Mouse (Mus musculus): Measurements from ENCODE around the gene Wfdc21. TPM values are rescaled to one million over a fixed set of nuclear protein-coding genes. Genes with fewer than 3 reads are reported as not detected.

Gene Wfdc21
- total and polyA plus RNA-seq, 2 experiments from 2014 or later = not detected

DNA sequence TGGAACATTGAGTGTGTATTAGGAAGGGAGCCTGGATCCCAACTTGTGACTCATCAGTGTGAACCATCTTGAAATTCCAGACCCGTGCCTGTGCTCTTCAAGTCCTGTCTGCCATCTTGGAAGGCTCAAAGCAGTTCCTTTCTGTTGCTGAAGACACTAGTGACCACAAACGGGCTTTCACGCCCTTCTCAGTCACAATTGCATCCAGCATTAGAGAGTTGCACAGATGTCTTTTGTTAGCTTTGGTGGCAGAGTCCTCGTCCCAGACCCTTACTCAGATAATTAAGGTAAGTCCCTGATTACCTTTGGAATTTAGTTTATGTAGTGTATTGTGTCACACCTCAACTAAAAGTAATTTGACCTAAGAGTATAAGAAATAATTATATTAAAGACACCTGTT, 22.2 kb downstream of the Wfdc21 start:
- H3K27me3 ChIP-seq (ENCODE audit: insufficient read depth, low read length) = no peaks in the 10 kb centered on the region
- no peak overlapping the region for H3K4me3 ChIP-seq (ENCODE audit: low read depth, low read length)
- DNase-seq (ENCODE audit: low spot score) = no peak
- H3K4me2 ChIP-seq (ENCODE audit: low read depth, low read length, poor library complexity, severe bottlenecking) = no peak overlapping the region
- ATAC-seq (ENCODE audit: low FRiP score) = no peak
- H3K27ac ChIP-seq (ENCODE audit: low read depth, low read length) = no peak overlapping the region
- TF ChIP-seq CTCF (IDR thresholded peaks at IDR 0.05) = no peak
- H3K4me1 ChIP-seq (ENCODE audit: insufficient read depth, low read length) = no peaks in the 10 kb centered on the region
- H3K9me3 ChIP-seq (ENCODE audit: low read length) = no peaks in the 10 kb centered on the region
- H3K9ac ChIP-seq (replicated peaks; ENCODE audit: low read length, poor library complexity, severe bottlenecking) = no peak overlapping the region
- WGBS = 92% methylated on average over 4 of the region's 4 CpGs
- peaks cover 84% of the 10 kb centered on the region for H3K36me3 ChIP-seq (ENCODE audit: insufficient read depth, low read length)

DNA sequence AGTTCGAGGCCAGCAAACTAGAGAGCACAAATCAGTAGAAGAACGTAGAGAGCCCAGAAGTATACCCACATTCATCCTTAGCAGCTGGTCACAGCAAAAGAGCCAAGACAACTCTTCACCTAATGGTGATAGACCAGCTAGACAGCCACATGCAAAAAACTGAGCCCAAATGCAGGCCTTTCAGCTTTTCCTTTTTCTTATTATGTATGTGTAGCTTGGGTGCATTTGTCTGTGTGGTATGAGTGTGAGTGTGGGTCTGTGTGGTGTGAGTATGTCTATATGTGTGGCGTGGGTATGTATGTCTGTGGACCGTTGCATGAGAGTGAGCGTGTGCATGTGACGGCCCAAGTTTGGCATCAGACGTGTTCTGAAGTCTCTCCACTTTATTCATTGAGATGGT, 24.3 kb downstream of the Wfdc21 start:
- DNase-seq (ENCODE audit: low spot score) (no peak), ATAC-seq (ENCODE audit: low FRiP score) (no peak)
- peaks cover 85% of the 10 kb centered on the region for H3K36me3 ChIP-seq (ENCODE audit: insufficient read depth, low read length)
- H3K4me2 ChIP-seq (ENCODE audit: low read depth, low read length, poor library complexity, severe bottlenecking) = no peak overlapping the region
- no peak for TF ChIP-seq CTCF (IDR thresholded peaks at IDR 0.05)
- no peak overlapping the region for H3K4me3 ChIP-seq (ENCODE audit: low read depth, low read length)
- H3K9ac ChIP-seq (replicated peaks; ENCODE audit: low read length, poor library complexity, severe bottlenecking) = no peak overlapping the region
- 95% methylated on average over 7 of the region's 7 CpGs for WGBS
- H3K27ac ChIP-seq (ENCODE audit: low read depth, low read length) = no peak overlapping the region
- no peaks in the 10 kb centered on the region for H3K9me3 ChIP-seq (ENCODE audit: low read length)
- H3K27me3 ChIP-seq (ENCODE audit: insufficient read depth, low read length) = no peaks in the 10 kb centered on the region
- no peaks in the 10 kb centered on the region for H3K4me1 ChIP-seq (ENCODE audit: insufficient read depth, low read length)

DNA sequence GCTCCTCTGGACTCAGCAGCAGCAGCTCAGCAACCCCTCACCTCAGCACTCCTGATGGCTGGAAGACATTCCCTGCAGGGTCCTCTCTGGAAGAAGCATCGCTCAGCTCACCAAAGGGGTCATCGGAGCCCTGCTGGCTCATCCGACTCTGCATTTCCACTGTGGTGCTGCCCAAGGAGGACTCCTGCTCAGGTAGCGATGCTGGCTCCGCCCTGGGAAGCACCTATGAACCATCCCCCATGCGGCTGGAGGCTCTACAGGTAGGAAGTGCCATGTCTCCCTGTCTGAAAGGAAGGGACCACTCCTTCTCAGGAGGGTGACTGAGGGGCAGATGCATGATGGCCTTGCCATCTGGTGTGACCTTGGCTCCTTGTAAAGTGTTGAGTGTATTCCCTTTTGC, 25.6 kb downstream of the Wfdc21 start:
- H3K27ac ChIP-seq (ENCODE audit: low read depth, low read length) = no peak overlapping the region
- no peak for TF ChIP-seq CTCF (IDR thresholded peaks at IDR 0.05)
- WGBS = 97% methylated on average over 6 of the region's 6 CpGs
- DNase-seq (ENCODE audit: low spot score) (no peak), ATAC-seq (ENCODE audit: low FRiP score) (no peak)
- no peaks in the 10 kb centered on the region for H3K4me1 ChIP-seq (ENCODE audit: insufficient read depth, low read length)
- no peaks in the 10 kb centered on the region for H3K9me3 ChIP-seq (ENCODE audit: low read length)
- no peaks in the 10 kb centered on the region for H3K27me3 ChIP-seq (ENCODE audit: insufficient read depth, low read length)
- peaks cover 86% of the 10 kb centered on the region for H3K36me3 ChIP-seq (ENCODE audit: insufficient read depth, low read length)
- no peak overlapping the region for H3K4me3 ChIP-seq (ENCODE audit: low read depth, low read length)
- H3K4me2 ChIP-seq (ENCODE audit: low read depth, low read length, poor library complexity, severe bottlenecking) = no peak overlapping the region
- no peak overlapping the region for H3K9ac ChIP-seq (replicated peaks; ENCODE audit: low read length, poor library complexity, severe bottlenecking)

DNA sequence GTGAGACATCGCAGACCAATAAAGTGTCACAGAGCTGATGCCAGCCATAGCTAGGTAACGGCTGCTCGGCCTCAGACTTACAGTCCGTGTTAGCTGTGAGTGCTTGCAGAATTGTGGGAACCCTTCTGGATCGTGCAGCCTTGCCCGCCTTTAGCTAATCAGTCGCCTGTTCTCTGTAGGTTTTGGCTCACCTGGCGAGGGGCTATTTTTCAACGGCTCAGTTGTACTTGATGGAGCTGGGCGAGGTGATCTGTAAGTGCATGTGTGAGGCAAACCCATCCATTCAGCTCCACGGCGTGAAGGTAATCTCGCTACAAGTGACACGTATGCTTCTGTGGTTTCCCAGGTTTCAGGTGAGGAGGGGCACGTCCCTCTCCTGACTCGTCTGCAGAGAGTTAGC, 27.0 kb downstream of the Wfdc21 start:
- TF ChIP-seq CTCF (IDR thresholded peaks at IDR 0.05) = no peak
- no peak overlapping the region for H3K4me3 ChIP-seq (ENCODE audit: low read depth, low read length)
- no peak for ATAC-seq (ENCODE audit: low FRiP score)
- no peak overlapping the region for H3K9ac ChIP-seq (replicated peaks; ENCODE audit: low read length, poor library complexity, severe bottlenecking)
- H3K4me2 ChIP-seq (ENCODE audit: low read depth, low read length, poor library complexity, severe bottlenecking) = no peak overlapping the region
- no peak for DNase-seq (ENCODE audit: low spot score)
- no peak overlapping the region for H3K27ac ChIP-seq (ENCODE audit: low read depth, low read length)
- no peaks in the 10 kb centered on the region for H3K4me1 ChIP-seq (ENCODE audit: insufficient read depth, low read length)
- WGBS = 96% methylated on average over 16 of the region's 16 CpGs
- H3K27me3 ChIP-seq (ENCODE audit: insufficient read depth, low read length) = no peaks in the 10 kb centered on the region
- no peaks in the 10 kb centered on the region for H3K9me3 ChIP-seq (ENCODE audit: low read length)
- peaks cover 81% of the 10 kb centered on the region for H3K36me3 ChIP-seq (ENCODE audit: insufficient read depth, low read length)

DNA sequence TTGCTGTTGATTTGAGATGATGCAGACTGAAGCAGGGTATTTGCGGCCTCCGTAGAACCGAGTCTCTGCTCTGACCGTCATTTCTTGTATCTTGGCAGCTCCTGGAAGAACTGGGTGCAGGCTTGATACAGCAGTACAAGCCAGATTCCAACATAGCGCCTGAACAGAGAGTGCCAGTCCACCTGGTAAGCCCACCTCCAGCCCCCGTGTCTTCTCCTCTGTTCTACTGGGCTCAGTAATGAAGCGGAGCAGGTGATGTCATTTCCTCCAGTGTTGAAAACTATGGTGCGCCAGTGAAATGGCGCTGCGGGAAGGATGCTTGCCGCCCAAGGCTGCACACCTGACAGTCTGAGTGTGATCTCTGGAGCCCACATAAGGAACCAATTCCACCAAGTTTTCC, 27.6 kb downstream of the Wfdc21 start:
- DNase-seq (ENCODE audit: low spot score) (no peak), ATAC-seq (ENCODE audit: low FRiP score) (no peak)
- H3K36me3 ChIP-seq (ENCODE audit: insufficient read depth, low read length) = peaks cover 83% of the 10 kb centered on the region

DNA sequence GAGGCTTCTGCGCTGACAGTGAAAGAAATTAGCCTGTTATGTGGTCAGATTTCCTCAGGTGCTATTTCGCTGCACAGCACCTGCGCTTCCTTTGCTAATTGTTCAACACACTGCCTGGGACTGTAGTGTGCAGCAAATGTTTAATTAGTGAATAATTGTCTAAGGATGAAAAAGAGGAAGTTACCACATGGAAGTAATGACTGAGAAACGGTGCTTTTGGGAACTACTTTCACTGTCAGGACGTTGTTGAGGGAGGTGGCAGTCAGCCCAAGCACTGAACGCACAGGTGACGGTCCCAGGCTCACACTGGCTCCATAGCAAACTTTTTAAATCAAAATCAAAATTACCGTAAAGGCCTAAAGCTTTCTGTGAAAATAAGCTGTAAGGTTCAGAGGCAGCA, 30.1 kb downstream of the Wfdc21 start:
- Histone ChIP-seq H3K27ac (ENCODE audit: low read depth, low read length) (no peak overlapping the region), H3K9ac (replicated peaks; ENCODE audit: low read length, poor library complexity, severe bottlenecking) (no peak overlapping the region), H3K36me3 (ENCODE audit: insufficient read depth, low read length) (peaks cover 90% of the 10 kb centered on the region), H3K4me2 (ENCODE audit: low read depth, low read length, poor library complexity, severe bottlenecking) (no peak overlapping the region), H3K4me3 (ENCODE audit: low read depth, low read length) (no peak overlapping the region), H3K9me3 (ENCODE audit: low read length) (no peaks in the 10 kb centered on the region), H3K27me3 (ENCODE audit: insufficient read depth, low read length) (no peaks in the 10 kb centered on the region), H3K4me1 (ENCODE audit: insufficient read depth, low read length) (no peaks in the 10 kb centered on the region)
- ATAC-seq (ENCODE audit: low FRiP score) (no peak), DNase-seq (ENCODE audit: low spot score) (no peak)
- WGBS = 97% methylated on average over 8 of the region's 8 CpGs
- no peak for TF ChIP-seq CTCF (IDR thresholded peaks at IDR 0.05)

More for the DNA sequence above, 27.6 kb downstream of the Wfdc21 start:
- H3K27me3 ChIP-seq (ENCODE audit: insufficient read depth, low read length) = no peaks in the 10 kb centered on the region
- H3K4me1 ChIP-seq (ENCODE audit: insufficient read depth, low read length) = no peaks in the 10 kb centered on the region
- H3K9me3 ChIP-seq (ENCODE audit: low read length) = no peaks in the 10 kb centered on the region
- H3K9ac ChIP-seq (replicated peaks; ENCODE audit: low read length, poor library complexity, severe bottlenecking) = no peak overlapping the region
- no peak overlapping the region for H3K4me3 ChIP-seq (ENCODE audit: low read depth, low read length)
- no peak for TF ChIP-seq CTCF (IDR thresholded peaks at IDR 0.05)
- 95% methylated on average over 11 of the region's 11 CpGs for WGBS
- H3K27ac ChIP-seq (ENCODE audit: low read depth, low read length) = no peak overlapping the region
- H3K4me2 ChIP-seq (ENCODE audit: low read depth, low read length, poor library complexity, severe bottlenecking) = no peak overlapping the region

Measured in midbrain, postnatal 0 days (tissue).